Mouse (Mus musculus) heart, postnatal 0 days (tissue): Measurements from ENCODE around the gene Lamb1.

ENCODE experiments used
- CTCF ChIP-seq: IDR thresholded peaks from 2 replicates; pipeline ENCODE4 v1.5.1; 2016; ENCODE audit warnings: antibody characterized with exemption, control low read depth, low read depth
- EP300 ChIP-seq: IDR thresholded peaks from 2 replicates; pipeline ENCODE4 v1.6.1; 2016; ENCODE audit warnings: antibody characterized with exemption, low read depth

GRCm38 (mm10) chr12:31265722-31266431 is 843 bp downstream of the Lamb1 start:
- TF ChIP-seq CTCF (no peak), EP300 (no peak)
